Mouse (Mus musculus) heart, postnatal 4 days (tissue): Measurements from ENCODE around the gene Lrrc36. TPM values are rescaled to one million over a fixed set of nuclear protein-coding genes. Genes with fewer than 3 reads are reported as not detected.

Experiments
- DNase-seq: peaks from one replicate; pipeline ENCODE4 v3.0.0; 2021
- total RNA-seq, 2 experiments: library from RNA; stranded (reverse); gene quantifications; 2 replicates each; pipeline ENCODE4 v1.2.3; 2021

Lrrc36 gene
- under 1 TPM; 0.50 to 0.93 TPM for total RNA-seq

DNA sequence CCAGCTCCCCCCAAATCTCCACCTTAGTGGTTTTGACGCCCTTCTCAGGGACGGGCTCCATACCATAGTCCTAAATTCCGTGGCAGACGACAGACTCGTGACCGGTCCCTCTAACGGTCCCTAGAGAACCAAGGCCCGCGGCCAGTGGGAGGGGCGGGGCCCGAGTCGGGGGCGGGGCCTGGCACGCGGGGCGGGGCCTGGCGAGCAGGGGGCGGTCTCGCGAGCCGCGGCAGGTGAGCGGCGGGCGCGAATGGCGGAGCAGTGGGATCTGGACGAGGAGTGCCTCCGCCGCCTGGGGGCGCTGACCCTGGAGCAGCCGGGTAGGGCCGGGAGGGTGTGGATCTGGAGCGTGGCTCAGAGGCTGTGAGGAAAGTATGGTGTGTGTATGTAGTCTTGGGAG, at the start of gene Lrrc36, which contains the start of gene Kctd19:
TSS of gene Lrrc36 (plus strand) at position 181 of the 400 bp plus-strand sequence.
TSS of gene Kctd19 (minus strand) at position 112 of the 400 bp plus-strand sequence.
- peak; percentile 69 for DNase-seq

DNA sequence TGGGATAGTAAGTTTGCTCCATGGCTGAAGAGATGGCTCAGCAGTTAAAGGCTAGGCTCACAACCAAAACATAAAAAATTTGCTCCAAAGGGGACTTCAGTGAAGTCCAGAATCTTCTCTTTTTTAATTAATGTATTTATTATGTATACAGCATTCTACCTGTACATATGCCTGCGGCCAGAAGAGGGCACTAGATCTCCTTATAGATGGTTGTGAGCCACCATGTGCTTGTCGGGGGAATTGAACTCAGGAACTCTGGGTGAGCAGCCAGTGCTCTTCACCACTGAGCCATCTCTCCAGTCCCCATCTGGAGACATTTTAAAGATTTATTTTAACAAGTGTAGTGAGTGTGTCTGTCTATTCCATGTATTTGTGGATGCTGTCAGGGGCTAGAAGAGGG, 46.3 kb upstream of the Lrrc36 start:
- no peak for DNase-seq

DNA sequence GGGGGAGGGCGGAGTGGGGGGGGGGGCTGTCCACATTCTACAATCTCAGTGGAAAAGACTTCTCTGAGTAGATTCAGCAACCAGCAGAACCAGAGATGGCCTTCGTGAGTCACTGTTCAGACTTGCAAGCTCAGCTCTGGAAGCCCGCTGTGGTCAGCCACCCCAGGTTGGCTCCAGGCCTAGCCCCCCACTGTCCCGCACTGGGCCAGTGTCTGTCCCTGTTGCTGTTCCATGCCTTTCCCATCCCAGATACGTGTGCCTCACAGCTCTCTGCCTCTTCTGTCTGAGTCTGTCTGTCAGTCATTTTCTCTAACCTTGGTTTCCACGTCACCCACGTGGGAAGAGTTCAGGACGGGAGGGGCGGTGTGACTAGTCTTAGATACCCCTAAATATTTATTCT, 40.9 kb upstream of the Lrrc36 start:
- no peak for DNase-seq

DNA sequence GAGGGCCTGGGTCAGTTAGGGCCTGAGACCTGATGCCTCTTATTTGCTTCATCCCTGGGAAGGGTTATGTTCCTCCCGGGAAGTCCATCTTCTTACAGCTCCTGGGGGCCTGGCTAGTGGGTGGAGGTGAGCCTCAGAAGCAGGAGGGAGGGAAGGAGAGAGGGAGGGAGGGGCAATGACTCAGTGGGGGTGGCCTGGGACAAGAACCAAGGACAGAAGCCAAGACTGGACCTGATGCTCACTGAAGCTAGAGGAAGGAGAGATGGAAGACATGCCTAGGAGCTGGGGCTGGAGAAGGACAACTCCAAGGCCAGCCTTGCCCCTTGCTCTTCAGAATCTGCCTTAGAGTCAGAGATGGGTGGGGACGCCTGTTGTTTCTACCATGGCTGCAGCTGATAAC, 40.3 kb upstream of the Lrrc36 start, which contains the start of gene Plekhg4:
TSS of gene Plekhg4 (plus strand) at position 243 of the 400 bp plus-strand sequence.
- no peak for DNase-seq

DNA sequence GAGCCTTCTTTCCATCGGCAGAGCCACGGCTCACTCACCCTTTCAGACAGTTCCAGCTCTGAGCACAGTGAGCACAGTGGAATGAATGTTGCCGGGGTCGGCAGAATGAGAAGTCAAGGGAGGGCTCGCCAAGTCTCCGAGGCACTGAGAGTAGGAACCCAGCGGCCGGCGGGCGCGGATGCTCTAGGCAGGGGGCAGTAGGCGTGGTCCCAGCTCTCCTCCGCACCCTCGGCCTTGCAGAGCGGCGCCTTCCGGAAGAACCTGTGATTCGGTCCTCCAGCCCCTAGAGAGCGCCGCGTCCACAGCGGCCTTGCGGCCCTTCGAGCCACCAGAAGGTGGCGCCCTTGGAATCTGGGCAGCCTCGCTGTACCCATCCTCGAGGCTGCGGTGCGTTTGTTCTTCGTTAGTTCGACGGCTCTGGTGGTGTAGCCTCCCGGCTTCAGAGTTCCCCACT, 38.8 kb upstream of the Lrrc36 start:
- peak; percentile 51 for DNase-seq

DNA sequence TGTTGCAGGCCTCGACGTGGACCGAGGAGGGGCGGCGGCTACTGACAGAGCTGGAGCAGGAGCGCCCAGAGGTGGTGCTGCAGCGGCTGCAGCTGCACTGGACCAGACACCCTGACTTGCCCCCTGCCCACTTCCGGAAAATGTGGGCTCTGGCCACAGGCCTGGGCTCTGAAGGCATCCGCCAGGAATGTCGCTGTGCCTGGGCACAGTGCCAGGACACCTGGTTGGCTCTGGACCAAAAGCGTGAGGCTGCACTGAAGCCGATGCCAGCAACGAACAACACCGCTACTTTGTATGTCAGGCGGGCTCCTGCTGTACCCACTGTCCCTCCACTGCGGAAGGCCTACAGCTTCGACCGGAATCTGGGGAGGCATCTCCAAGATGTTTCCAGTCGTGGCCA, 34.7 kb upstream of the Lrrc36 start:
- peak; percentile 86 for DNase-seq

DNA sequence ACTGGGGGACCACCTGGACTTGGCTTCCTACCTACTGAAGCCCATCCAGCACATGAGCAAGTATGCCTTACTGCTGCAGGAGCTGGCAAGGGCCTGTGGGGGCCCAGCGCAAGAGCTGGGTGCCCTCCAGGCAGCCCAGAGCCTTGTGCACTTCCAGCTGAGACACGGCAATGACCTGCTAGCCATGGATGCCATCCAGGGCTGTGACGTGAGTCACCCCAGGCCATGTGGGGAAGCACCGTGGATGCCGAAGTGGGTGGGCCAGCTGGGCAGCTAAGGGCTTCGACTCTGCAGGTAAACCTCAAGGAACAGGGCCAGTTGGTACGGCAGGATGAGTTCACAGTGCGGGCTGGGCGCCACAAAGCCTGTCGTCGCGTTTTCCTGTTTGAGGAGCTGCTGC, 33.1 kb upstream of the Lrrc36 start:
- no peak for DNase-seq

DNA sequence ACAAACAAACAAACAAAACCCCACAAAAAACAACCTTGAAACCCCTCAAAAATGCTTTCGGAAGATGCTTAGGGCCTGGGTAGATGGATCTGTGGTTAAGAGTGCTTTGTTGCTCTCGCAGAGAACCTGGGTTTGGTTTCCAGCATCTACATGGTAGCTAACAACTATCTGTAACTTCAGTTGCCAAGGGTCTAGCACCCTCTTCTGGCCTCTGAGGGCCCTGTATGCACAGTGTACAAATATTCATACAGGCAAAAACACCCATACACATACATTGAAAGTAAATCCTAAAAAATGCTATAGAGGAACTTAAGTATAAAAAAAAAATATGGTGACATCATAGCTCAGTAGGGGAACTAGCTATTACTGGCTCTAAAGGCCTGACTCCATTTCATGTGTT, 29.3 kb upstream of the Lrrc36 start:
- no peak for DNase-seq

DNA sequence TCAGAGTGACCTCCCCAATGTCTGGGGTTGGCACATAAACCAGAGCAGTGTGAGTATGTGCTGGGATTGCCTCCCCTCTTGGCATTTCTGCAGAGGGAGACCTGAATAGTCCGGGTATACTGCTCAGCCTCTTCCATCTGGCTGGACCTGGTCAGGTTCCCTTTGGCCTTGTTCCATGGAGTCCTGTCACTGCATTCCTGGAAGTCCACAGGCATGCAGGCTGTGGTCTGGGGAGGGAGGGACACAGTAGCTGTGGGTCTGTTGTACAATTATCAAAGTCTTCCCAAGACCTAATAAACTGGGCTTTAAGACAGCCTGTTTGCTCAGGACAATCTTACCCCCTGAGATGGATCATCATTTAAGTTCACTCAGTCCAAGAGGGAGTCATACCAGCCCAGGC, 26.2 kb upstream of the Lrrc36 start:
- peak; percentile 58 for DNase-seq

DNA sequence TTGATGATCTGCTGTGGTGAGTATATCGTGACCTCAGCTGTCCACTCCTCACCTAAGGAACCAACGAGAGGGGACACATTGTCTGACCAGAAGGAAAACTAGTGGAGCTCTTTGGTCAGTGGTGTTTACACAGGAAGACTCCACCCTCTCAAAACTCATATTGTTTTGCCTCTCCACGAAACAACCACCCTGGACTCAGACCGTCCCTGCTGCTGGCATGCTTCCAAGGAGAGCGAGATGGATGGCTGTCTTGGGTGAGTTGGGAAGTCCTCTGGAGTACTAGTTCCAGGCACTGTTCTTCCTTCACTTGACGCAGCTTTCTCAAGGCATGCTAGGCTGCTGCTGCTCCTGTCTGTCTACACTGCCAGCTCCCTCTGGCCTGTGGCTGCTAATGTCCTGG, 24.3 kb upstream of the Lrrc36 start:
- DNase-seq: peak; percentile 36

DNA sequence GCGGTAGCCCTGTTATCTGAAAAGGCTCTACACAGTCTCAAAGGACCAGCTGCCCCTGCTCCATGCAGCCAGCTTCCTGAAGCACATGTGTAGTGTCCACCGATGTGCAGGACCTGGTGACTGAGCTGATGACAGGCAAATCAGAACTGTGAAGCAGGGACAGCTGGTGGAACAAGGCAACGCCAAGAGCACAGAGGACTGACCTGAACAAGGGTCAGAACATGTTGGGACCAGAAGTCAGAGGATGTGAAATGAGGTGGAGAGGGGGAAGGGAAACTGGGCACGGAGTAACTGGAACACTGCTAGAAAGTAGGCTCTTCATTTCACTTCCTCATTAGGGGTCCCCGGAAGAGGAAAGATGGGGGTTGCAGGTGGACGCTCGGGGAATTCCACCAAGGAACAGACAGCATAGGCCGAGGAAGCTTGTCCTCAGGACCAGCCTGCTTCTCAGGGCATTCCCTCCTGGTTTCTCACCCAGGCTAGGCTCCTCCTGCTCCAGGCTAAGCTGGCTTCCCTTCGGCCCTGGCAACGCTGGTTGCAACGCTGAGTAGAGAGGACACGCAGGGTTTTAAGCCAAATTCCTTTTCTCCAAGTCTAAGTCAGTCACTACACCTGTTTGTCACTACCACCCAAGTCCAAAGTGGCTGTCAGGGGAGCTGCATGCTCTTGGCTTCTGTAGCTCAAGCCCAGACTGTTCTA, 20.1 kb upstream of the Lrrc36 start:
- peak; percentile 40 for DNase-seq

DNA sequence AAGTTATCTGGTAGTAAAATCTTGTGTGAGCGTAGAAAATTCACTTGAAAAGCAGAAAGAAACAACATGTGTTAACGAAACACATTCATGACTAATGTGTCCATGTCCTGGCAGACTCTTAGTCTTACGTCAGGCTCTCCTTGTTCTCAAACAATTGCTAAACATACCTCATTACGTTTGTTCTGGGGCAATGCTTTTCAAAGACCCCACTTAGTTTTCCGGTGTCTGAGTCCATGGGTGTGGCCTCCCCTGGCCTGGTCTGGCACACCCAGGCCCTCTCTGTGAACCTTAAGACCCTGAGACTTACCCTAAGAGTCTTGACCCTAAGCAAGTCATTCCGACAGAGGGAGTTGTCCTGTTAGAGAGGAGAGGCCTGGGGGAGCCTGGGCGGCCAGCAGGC, 19.5 kb upstream of the Lrrc36 start:
- DNase-seq: no peak

DNA sequence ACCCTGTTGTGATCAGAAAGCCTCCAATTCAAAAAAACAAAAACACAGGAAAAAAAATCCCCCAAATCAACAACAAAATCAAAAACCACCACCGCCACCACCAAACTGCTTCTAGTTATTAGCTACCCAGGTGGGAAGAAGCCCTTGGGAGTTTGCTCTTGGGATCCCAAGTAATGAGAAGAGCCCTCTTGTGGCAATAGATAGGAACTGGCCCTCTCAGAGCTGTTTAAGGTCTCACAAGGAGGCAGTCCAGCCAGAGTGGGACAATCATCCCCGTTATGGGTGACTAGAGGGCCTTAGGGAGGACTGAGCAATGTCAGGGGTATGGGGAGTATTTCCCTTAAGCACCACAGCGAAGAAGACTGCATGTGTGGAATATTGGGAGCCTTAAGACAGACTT, 15.6 kb upstream of the Lrrc36 start:
- DNase-seq: peak; percentile 61

DNA sequence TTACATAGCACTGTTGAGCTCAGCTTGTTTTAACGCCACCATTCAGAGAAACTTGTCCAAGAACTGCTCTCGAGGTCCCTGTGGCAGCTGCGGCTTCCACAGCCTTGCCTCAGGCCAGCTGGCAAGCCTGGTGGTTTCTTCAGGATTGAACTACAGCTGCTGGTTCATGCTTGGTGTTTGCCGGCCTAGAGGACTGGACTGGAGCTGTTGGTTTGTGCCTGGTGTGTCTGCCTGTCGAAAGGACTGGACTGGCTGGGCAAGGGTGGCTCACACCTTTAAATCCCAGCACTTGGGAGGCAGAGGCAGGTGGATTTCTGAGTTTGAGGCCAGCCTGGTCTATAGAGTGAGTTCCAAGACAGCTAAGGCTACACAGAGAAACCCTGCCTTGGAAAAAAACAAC, 13.4 kb upstream of the Lrrc36 start:
- DNase-seq: no peak

DNA sequence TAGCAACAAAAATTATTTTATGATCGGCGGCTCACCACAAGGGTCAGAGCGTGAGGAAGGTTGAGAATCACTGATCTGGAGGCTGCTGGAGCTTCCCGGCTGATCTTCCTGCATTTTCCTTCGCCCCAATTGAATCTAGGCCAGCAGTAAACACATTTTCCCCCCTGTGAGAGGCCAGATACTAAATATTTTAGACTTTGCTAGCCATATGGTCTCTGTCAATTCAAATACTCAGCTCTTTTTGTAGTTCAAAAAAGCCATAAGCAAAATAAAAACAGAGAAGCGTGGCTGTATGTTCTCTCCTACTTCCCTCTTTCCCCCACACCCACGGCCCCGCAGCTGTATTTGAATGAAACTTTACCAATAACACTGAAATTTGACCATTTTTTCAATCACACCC, 9.9 kb upstream of the Lrrc36 start:
- no peak for DNase-seq

DNA sequence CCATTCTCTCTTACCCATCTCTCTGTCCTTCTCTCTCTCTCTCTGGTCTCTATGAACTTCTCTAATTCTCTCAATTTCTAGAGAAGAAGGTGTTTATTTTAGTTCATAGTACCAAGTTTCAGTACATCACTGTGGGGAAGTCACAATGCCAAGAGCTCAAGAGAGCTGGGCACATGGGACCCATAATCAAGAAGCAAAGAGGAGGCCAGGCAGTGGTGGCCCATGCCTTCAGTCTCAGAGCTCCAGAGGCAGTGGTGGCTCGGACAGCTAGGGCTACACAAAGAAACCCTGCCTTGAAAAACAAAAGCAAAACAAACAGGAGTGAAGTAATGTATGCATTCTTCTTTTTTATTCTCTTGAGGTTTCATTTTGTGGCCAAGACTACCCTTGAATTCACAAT, 8.9 kb upstream of the Lrrc36 start:
- DNase-seq: no peak

DNA sequence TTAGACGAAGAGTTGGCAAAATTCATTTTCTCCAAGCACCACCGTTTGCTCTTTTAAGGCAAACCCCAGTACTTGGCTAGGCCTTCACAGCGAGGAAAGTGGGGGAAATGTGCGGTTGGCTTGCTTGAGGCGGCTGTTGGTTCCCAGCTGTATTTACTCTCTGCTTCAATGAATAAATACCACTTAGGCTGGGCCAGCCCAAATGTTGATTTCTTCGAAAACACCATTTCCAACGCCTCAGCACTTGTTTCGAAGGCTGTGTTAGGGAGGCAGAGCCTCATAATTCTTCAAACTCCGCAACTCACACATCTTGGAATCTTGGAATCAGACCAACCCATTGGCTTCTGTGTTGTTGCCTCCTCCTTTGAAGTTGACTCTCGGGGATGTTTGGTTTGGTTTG, 7.0 kb upstream of the Lrrc36 start:
- DNase-seq: no peak

DNA sequence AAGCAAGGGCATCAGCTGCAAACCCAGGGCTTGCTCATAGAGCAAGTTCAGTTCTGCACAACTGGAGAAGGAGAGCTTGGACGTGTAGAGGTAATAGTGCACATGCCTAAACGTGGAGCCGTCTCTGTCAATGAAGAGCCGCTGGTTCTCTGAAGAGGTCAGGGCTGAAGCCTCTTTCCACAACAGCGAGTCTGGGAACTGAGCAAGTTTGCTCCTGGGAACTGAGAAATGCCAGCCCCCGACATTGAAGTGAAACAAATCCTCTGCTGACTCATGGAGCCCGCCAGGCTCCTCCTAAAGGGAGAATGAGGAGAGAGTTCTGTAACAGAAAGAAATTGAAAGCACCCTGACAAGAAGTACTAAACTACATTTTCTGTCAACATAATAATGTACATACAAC, 5.0 kb upstream of the Lrrc36 start:
- DNase-seq: no peak

DNA sequence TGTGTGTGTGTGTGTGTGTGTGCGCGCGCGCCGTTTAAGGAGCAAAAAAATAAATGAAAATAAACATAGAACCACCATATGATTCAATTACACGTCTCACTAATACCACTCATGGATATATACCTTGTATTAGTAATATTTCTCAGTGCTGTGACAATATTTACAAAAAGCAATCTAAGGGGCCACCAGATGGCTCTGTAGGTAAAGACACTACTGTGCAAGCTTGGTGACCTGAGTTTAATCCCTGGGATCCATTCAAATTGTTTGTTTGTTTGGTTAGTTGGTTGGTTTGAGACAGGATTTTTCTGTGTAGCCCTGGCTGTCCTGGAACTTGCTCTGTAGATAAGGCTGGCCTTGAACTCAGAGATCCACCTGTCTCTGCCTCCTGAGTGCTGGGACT, 3.4 kb upstream of the Lrrc36 start:
- no peak for DNase-seq

DNA sequence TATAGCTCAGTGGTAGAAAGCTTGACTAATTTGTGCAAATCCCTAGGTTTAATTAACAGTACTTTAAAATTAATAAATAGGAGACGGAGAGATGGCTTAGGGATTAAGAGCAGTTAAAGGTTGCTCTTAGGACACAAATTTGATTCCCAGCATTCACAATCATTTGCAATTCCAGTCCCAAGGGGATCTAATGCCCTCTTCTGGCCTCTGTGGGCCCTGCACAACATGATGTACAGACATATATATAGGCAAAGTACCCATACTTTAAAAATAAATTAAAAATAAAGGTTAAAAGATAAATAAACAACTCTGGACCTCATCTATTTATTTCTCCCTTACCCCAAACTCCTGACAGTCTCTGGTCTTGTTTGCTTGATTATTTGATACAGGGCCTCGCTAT, 5.6 kb downstream of the Lrrc36 start:
- DNase-seq: no peak

DNA sequence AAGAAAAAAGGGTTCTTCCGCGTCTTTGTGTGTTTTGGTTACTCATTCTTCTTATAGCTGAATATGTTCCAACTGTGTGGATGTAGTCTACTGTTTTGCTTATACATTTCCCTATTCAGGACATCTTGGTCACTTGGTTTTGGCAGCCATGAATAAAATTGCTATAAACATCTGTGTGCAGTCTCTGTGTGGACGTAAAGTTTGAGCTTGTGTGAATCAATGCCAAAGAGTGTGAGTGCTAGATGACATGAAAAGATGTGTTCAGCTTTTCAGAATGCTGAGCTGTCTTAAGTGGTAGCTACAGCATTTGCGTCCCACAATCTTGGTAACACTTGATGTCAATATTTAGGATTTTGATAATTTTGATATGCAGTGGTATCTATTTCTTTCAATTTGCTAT, 6.4 kb downstream of the Lrrc36 start:
- DNase-seq: no peak

DNA sequence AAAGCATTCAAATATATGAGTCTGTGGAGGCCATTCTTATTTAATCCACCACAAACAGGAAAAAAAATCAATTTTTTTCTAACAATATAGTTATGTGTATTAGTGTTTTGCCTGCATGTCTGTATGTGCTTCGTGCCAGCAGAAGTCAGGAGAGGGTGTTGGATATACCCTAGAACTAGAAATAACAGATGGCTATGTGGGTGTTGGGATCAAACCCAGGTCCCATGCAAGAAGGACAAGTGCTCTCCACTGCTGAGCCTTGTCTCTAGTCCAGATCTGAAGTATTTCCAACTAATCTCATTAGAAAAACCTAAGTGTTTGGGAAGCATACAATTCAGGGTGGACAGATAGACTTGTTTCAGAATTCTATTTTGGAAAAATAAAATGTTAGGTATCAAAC, 8.6 kb downstream of the Lrrc36 start:
- no peak for DNase-seq

DNA sequence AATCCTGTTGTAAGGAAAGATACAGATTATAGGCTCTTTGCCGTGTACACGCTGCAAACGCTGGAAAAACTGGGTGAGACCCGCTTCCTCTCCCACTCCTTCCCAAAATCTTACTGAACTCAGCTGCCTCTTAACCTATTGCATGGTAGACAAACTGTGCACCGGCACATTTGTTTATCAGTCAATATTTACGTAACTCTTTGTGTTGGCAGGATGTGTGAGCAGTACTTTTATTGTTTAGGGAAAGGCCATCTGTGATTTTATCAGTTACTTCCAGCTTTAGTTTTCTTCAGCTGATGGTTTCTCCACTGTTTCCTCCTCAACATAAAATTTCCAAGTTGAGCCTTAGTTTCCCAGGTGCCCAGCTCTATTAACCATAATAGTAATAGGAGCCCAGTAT, 13.5 kb downstream of the Lrrc36 start:
- no peak for DNase-seq

DNA sequence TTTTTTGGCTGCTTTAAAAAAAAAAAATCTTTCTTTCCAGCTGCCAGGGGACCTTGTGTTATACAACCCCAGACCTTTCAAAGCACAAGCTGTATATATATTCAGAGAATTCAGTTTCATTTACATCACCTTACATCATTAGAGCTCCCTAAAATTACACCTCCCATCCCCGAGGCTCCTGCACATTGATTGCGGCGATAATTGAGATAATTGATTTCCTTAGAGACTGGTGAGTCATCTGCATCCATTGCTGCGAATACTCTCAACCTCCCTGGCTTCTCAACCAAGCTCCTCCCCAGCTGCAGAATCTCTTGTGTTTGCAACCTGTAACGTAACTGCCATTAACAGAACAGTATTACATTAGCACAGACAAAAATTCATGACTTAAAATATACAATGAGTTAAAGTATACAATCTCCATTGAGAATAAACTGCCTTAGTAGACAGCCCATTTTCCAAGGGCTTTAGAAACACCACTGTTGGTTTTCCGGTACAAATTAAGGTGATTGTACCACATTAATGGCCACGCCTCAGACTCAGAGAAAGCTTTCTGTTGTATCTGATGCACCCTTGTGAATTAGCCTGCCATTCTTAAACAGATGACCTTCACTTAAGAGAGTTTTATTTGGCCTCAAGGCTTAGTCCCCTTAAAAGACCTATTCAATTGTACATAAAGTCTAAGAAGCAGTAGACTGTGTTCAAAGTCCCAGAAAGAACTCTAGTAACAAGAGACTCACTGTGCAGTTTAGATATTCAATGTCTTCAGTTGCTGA, 18.6 kb downstream of the Lrrc36 start:
- DNase-seq: no peak
